Mouse (Mus musculus) erythroblast, embryonic 14.5 days (primary cell): ENCODE results near the gene P2ry6. TPM values are rescaled to one million over a fixed set of nuclear protein-coding genes. Genes with fewer than 3 reads are reported as not detected.

Experiments
- H3K27me3 ChIP-seq: 2 replicates; pipeline ENCODE4 v1.6.1; 2012; ENCODE audit warnings: inconsistent platforms; ENCODE audit not compliant: control insufficient read depth
- H3K36me3 ChIP-seq: 2 replicates; pipeline ENCODE4 v1.6.1; 2012; ENCODE audit warnings: mild to moderate bottlenecking, inconsistent platforms; ENCODE audit not compliant: control insufficient read depth
- H3K4me1 ChIP-seq: 2 replicates; pipeline ENCODE4 v1.6.1; 2012; ENCODE audit warnings: inconsistent platforms; ENCODE audit not compliant: control insufficient read depth
- H3K4me3 ChIP-seq: replicated peaks from 2 replicates; pipeline ENCODE3; 2012; ENCODE audit warnings: moderate library complexity, mild to moderate bottlenecking, inconsistent platforms
- H3K9me3 ChIP-seq: 2 replicates; pipeline ENCODE4 v1.6.1; 2012; ENCODE audit warnings: low read length, inconsistent platforms, mixed read lengths; ENCODE audit not compliant: control insufficient read depth
- GATA1 ChIP-seq: IDR thresholded peaks from 2 replicates; pipeline ENCODE4 v1.6.1; 2012; ENCODE audit warnings: low read length, inconsistent platforms, mixed read lengths
- TAL1 ChIP-seq: IDR thresholded peaks from 3 replicates; pipeline ENCODE4 v1.6.1; 2012; ENCODE audit warnings: low read length, inconsistent platforms, mixed read lengths
- polyA plus RNA-seq: library from polyadenylated mRNA; stranded (reverse); fragments of >175 nt; gene quantifications from 2 replicates; pipeline ENCODE4 v1.2.3, GENCODE M21; 2012

P2ry6 gene
- polyA plus RNA-seq, 1 experiment: 0.09 TPM

- Histone ChIP-seq H3K27me3 (peaks cover 3% of the 10 kb centered on the region; the same call in 1 of the 2 replicates), H3K36me3 (no peaks in the 10 kb centered on the region), H3K4me1 (no peaks in the 10 kb centered on the region; the same call in 1 of the 2 replicates), H3K4me3 (no peak overlapping the region), H3K9me3 (no peaks in the 10 kb centered on the region)
- TF ChIP-seq TAL1 (no peak), GATA1 (no peak)
Measured at GRCm38 (mm10) chr7:100951903-100952302, 22.5 kb downstream of the P2ry6 start.

- peaks cover 3% of the 10 kb centered on the region; the same call in 1 of the 2 replicates for H3K27me3 ChIP-seq
- H3K4me1 ChIP-seq: no peaks in the 10 kb centered on the region; the same call in 1 of the 2 replicates
- TF ChIP-seq GATA1 (no peak), TAL1 (no peak)
- no peaks in the 10 kb centered on the region for H3K36me3 ChIP-seq
- no peaks in the 10 kb centered on the region for H3K9me3 ChIP-seq
- H3K4me3 ChIP-seq: no peak overlapping the region
Measured at GRCm38 (mm10) chr7:100950481-100951010, 23.9 kb downstream of the P2ry6 start.

GRCm38 (mm10) chr7:100950031-100950430, 24.4 kb downstream of the P2ry6 start:
- H3K4me1 ChIP-seq: no peaks in the 10 kb centered on the region; the same call in 1 of the 2 replicates
- TF ChIP-seq TAL1 (no peak), GATA1 (no peak)
- no peaks in the 10 kb centered on the region for H3K36me3 ChIP-seq
- no peak overlapping the region for H3K4me3 ChIP-seq
- H3K9me3 ChIP-seq: no peaks in the 10 kb centered on the region
- peaks cover 3% of the 10 kb centered on the region; the same call in 1 of the 2 replicates for H3K27me3 ChIP-seq

- Histone ChIP-seq H3K36me3 (no peaks in the 10 kb centered on the region), H3K4me1 (no peaks in the 10 kb centered on the region), H3K4me3 (no peak overlapping the region), H3K9me3 (no peaks in the 10 kb centered on the region), H3K27me3 (no peaks in the 10 kb centered on the region)
- no peak for TF ChIP-seq GATA1
- TF ChIP-seq TAL1: no peak
Measured at GRCm38 (mm10) chr7:100944738-100945137, 29.7 kb downstream of the P2ry6 start.

- H3K36me3 ChIP-seq: no peaks in the 10 kb centered on the region
- H3K4me3 ChIP-seq: no peak overlapping the region
- H3K27me3 ChIP-seq: no peaks in the 10 kb centered on the region
- no peaks in the 10 kb centered on the region for H3K9me3 ChIP-seq
- no peak for TF ChIP-seq GATA1
- no peak for TF ChIP-seq TAL1
- H3K4me1 ChIP-seq: no peaks in the 10 kb centered on the region
Measured at GRCm38 (mm10) chr7:100944306-100944705, 30.1 kb downstream of the P2ry6 start.

GRCm38 (mm10) chr7:100942789-100943615, 31.4 kb downstream of the P2ry6 start:
- H3K36me3 ChIP-seq: no peaks in the 10 kb centered on the region
- TF ChIP-seq GATA1 (no peak), TAL1 (no peak)
- no peaks in the 10 kb centered on the region for H3K9me3 ChIP-seq
- no peak overlapping the region for H3K4me3 ChIP-seq
- no peaks in the 10 kb centered on the region for H3K4me1 ChIP-seq
- no peaks in the 10 kb centered on the region for H3K27me3 ChIP-seq

GRCm38 (mm10) chr7:100941169-100941568, 33.3 kb downstream of the P2ry6 start:
- Histone ChIP-seq H3K9me3 (no peaks in the 10 kb centered on the region), H3K4me3 (no peak overlapping the region), H3K27me3 (no peaks in the 10 kb centered on the region), H3K4me1 (no peaks in the 10 kb centered on the region), H3K36me3 (no peaks in the 10 kb centered on the region)
- no peak for TF ChIP-seq GATA1
- no peak for TF ChIP-seq TAL1

- H3K36me3 ChIP-seq: no peaks in the 10 kb centered on the region
Measured at GRCm38 (mm10) chr7:100938106-100938505, 36.3 kb downstream of the P2ry6 start.

GRCm38 (mm10) chr7:100937481-100937880, 37.0 kb downstream of the P2ry6 start:
- H3K27me3 ChIP-seq: peaks cover 22% of the 10 kb centered on the region
- no peak overlapping the region for H3K4me3 ChIP-seq
- no peak for TF ChIP-seq TAL1
- peaks cover 4% of the 10 kb centered on the region for H3K4me1 ChIP-seq
- H3K36me3 ChIP-seq: no peaks in the 10 kb centered on the region
- no peaks in the 10 kb centered on the region for H3K9me3 ChIP-seq

More at GRCm38 (mm10) chr7:100938106-100938505, 36.3 kb downstream of the P2ry6 start:
- TF ChIP-seq GATA1 (no peak), TAL1 (no peak)
- H3K9me3 ChIP-seq: no peaks in the 10 kb centered on the region
- H3K4me3 ChIP-seq: no peak overlapping the region
- no peaks in the 10 kb centered on the region for H3K4me1 ChIP-seq
- H3K27me3 ChIP-seq: peaks cover 16% of the 10 kb centered on the region
